Mouse (Mus musculus): ENCODE results near the gene Cmtr1. TPM values are rescaled to one million over a fixed set of nuclear protein-coding genes. Genes with fewer than 3 reads are reported as not detected.

Gene Cmtr1
- polyA plus RNA-seq, 1 experiment from 2014 or later = 77.2 TPM

DNA sequence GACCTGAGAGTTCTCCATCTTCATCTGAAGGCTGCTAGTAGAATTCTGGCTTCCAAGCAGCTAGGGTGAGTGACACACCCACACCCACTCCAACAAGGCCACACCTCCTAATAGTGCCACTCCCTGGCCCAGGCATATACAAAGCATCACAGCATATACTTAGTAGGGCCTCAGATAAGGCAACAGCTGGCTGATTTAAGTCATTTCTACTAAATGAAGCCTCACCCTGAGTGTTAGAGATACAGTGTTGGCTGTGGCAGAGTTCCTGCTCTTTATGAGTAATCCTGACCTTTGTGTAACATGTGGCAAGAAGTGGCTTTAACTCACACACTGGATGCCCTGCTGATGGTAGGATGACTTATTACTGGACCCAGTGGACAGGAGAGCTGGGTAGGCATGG lies 9.5 kb downstream of the Cmtr1 start:
- Histone ChIP-seq H3K4me2 (peak overlapping the region; percentile 54), H3K4me1 (replicated peaks) (peaks cover 46% of the 10 kb centered on the region), H3K27ac (peak overlapping the region; percentile 87), H3K36me3 (peaks cover 79% of the 10 kb centered on the region), H3K4me3 (replicated peaks) (peak overlapping the region; percentile 8; the same call in 1 of the 2 replicates), H3K27me3 (no peaks in the 10 kb centered on the region), H3K9me3 (replicated peaks) (no peaks in the 10 kb centered on the region), H3K9ac (peak overlapping the region; percentile 44)
- ATAC-seq (ENCODE audit: low read depth) (peak; percentile 98), DNase-seq (peak; percentile 73)

DNA sequence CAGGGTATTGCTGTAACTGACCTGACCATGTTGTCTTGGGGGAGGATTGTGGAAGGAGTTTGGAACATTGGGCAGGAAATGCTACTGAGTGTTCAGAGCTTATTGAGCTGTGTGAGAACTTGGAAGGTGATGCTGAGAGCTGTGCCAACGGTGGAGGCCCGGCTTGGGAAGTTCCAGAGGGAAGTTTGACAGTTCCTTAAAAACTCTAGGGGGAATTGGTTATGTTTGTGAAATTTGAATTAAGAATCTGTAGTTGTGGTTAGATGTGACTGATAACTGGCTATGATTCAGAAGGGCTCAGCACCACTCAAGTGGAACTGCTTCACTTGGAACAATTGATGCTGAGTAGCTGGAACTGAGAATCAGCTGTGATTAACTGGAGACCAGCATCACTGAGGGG lies 10.6 kb downstream of the Cmtr1 start:
- Histone ChIP-seq H3K36me3 (peaks cover 79% of the 10 kb centered on the region), H3K27ac (peak overlapping the region; percentile 87), H3K4me3 (replicated peaks) (no peak overlapping the region), H3K27me3 (no peaks in the 10 kb centered on the region), H3K9ac (no peak overlapping the region), H3K9me3 (replicated peaks) (no peaks in the 10 kb centered on the region), H3K4me1 (replicated peaks) (peaks cover 46% of the 10 kb centered on the region), H3K4me2 (no peak overlapping the region)
- ATAC-seq (ENCODE audit: low read depth) (no peak), DNase-seq (no peak)
- 94% methylated on average over 2 of the region's 2 CpGs for WGBS (ENCODE audit: insufficient replicate concordance)

DNA sequence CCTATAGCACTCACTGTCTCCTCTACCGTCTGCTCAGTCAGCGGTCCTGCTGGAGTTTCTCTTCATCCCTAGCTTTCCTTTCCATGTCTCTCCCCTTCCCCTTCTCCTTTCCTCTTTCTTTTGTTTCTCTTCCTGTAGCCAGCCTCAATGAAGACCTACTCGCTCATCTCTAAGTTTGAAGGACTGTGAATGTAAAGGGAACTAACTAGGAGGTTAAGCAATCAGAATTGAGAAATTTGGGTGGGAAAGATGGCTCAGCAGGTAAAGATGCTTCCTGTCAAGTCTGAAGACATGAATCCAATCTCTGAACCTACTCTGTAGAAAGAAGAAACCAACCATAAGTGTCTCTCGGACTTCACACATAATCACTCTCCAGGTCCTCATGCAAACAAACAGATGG lies 12.9 kb downstream of the Cmtr1 start:
- WGBS (ENCODE audit: insufficient replicate concordance) = 88% methylated on average over 4 of the region's 4 CpGs
- H3K4me3 ChIP-seq (replicated peaks) = no peak overlapping the region
- no peak overlapping the region for H3K9ac ChIP-seq
- H3K27me3 ChIP-seq = no peaks in the 10 kb centered on the region
- no peak for DNase-seq
- no peak overlapping the region for H3K4me2 ChIP-seq
- no peaks in the 10 kb centered on the region for H3K9me3 ChIP-seq (replicated peaks)
- peaks cover 37% of the 10 kb centered on the region for H3K4me1 ChIP-seq (replicated peaks)
- no peak for ATAC-seq (ENCODE audit: low read depth)
- no peak overlapping the region for H3K27ac ChIP-seq
- peaks cover 80% of the 10 kb centered on the region for H3K36me3 ChIP-seq

DNA sequence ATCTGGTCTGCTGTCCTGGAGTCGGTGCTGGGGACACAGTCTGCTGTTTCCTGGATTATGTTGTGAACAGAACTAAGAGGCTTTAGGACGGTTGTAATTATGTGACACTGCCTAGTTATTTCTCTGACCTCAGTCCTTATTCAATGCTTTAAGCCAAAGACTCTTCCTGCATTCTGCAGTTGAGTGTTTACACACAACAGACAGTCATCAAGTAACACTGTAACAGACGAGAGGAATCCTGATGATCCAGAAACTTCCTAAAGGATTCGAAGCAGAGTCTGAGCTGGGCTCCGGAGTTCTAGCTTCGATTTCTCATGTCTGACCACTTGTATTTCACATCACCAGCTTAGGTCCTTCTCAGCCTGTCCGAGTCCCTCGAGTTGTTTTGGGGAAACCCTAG lies 18.1 kb downstream of the Cmtr1 start:
- ATAC-seq (ENCODE audit: low read depth) (no peak), DNase-seq (no peak)
- 82% methylated on average over 8 of the region's 8 CpGs for WGBS (ENCODE audit: insufficient replicate concordance)
- Histone ChIP-seq H3K4me1 (replicated peaks) (peaks cover 11% of the 10 kb centered on the region), H3K4me3 (replicated peaks) (no peak overlapping the region), H3K4me2 (no peak overlapping the region), H3K9ac (no peak overlapping the region), H3K27me3 (no peaks in the 10 kb centered on the region), H3K36me3 (peaks cover 98% of the 10 kb centered on the region), H3K9me3 (replicated peaks) (no peaks in the 10 kb centered on the region), H3K27ac (no peak overlapping the region)

DNA sequence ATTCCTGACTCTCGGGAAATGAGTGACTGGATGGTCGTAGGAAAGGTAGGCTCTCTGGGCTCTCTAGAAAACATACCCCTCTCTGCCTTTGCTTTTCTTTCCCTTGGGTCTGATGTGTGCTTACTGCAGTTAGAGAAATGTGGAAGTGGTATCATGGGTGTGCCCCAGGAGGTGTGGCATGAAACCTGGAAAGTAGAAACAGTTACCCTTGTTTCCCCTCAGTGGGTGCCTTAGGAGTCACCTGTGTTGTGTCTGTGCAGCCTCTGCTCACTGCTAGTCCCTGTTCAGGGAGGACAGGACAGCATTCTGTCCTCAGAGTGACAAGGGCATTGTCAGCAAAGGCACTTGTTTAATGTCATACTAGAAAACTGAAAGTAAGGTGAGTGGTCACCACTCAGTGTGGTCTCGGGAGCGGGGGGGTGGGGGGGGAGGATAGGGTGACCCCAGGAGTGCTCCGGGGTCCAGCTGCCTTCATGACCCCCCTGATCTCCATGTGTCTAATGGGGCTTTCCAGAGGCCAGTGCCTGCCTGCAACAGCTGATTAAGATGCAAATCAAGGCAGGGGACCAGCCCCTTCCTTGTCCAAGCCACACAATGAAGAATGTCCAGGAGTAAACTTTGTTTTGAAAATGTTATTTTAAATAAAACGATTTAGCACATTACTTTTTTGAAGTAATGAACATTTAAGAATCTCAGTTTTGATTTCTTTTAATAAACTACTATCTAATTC lies 18.8 kb downstream of the Cmtr1 start:
- H3K27me3 ChIP-seq = no peaks in the 10 kb centered on the region
- H3K36me3 ChIP-seq = peaks cover 98% of the 10 kb centered on the region
- H3K9ac ChIP-seq = no peak overlapping the region
- no peak for DNase-seq
- peaks cover 18% of the 10 kb centered on the region for H3K4me1 ChIP-seq (replicated peaks)
- no peak overlapping the region for H3K4me3 ChIP-seq (replicated peaks)
- no peak overlapping the region for H3K27ac ChIP-seq
- WGBS (ENCODE audit: insufficient replicate concordance) = 83% methylated on average over 6 of the region's 6 CpGs
- no peak for ATAC-seq (ENCODE audit: low read depth)
- H3K4me2 ChIP-seq = no peak overlapping the region
- H3K9me3 ChIP-seq (replicated peaks) = no peaks in the 10 kb centered on the region

DNA sequence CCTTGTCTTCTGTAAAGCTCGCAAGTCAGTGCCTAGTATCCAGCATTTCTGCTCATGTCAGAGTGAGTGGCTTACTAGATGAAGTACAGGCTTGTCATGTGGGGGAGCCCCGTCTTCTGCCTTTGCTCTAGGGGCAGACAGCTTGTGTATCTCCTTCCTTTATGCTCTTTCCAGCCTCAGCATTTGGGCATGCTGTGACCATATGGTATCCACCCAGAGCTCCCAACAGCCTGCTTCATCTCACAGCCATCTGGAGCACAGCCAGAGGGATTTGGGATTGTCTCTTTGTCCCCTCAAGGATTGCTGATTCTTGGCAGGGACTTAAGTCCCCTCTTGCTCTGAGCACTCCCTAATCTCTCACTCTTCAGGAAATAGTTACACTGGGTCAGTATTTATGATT lies 19.8 kb downstream of the Cmtr1 start:
- Histone ChIP-seq H3K27ac (no peak overlapping the region), H3K4me1 (replicated peaks) (peaks cover 28% of the 10 kb centered on the region), H3K9me3 (replicated peaks) (no peaks in the 10 kb centered on the region), H3K27me3 (no peaks in the 10 kb centered on the region), H3K36me3 (peaks cover 98% of the 10 kb centered on the region), H3K9ac (no peak overlapping the region), H3K4me3 (replicated peaks) (no peak overlapping the region), H3K4me2 (no peak overlapping the region)
- WGBS (ENCODE audit: insufficient replicate concordance) = 78% methylated on average over 2 of the region's 2 CpGs
- no peak for ATAC-seq (ENCODE audit: low read depth)
- no peak for DNase-seq

DNA sequence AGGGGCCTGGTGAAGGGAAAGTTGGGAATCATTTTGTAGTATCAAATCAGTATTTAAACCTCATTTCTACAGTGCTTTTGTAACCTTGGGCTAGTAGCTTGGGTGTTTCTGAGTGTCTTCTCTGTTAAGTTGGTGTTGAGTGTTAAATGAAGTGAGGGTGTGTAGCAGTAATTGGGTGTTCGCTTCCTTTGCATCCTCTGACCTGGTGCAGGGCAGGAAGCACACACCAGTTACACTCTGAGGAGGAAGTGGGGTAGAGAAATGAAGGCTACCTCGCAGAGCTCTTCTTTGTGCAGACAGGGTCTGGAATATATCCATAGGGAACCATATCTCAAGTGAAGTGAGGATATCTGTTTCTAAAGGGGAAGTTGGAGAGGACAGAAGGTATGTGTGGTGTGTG lies 20.5 kb downstream of the Cmtr1 start:
- no peak overlapping the region for H3K4me2 ChIP-seq
- H3K27ac ChIP-seq = no peak overlapping the region
- H3K9me3 ChIP-seq (replicated peaks) = no peaks in the 10 kb centered on the region
- ATAC-seq (ENCODE audit: low read depth) (no peak), DNase-seq (no peak)
- no peak overlapping the region for H3K4me3 ChIP-seq (replicated peaks)
- H3K4me1 ChIP-seq (replicated peaks) = peaks cover 35% of the 10 kb centered on the region
- WGBS (ENCODE audit: insufficient replicate concordance) = 75% methylated on average over 2 of the region's 2 CpGs
- peaks cover 98% of the 10 kb centered on the region for H3K36me3 ChIP-seq
- no peaks in the 10 kb centered on the region for H3K27me3 ChIP-seq
- no peak overlapping the region for H3K9ac ChIP-seq

DNA sequence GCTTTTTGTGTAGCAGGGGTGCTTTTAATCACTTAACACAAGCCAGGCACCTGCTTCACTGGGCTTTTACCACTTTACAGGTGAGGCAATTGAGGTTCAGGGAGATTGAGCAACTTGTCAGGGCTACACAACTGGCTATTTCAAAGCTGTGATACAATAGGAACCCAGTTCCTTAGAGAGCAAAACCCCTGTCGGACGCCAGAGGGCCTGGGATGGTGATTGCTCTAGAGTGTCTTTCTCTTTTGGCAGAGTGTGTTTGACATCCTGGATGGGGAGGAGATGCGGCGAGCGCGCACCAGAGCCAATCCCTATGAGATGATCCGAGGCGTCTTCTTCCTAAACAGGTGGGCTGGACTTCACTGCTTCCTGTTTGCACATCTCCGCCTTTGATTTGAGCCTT lies 21.3 kb downstream of the Cmtr1 start:
- ATAC-seq (ENCODE audit: low read depth) (no peak), DNase-seq (no peak)
- Histone ChIP-seq H3K9ac (no peak overlapping the region), H3K27ac (no peak overlapping the region), H3K9me3 (replicated peaks) (no peaks in the 10 kb centered on the region), H3K4me3 (replicated peaks) (no peak overlapping the region), H3K27me3 (no peaks in the 10 kb centered on the region), H3K4me2 (no peak overlapping the region), H3K4me1 (replicated peaks) (peaks cover 43% of the 10 kb centered on the region), H3K36me3 (peaks cover 98% of the 10 kb centered on the region)
- 93% methylated on average over 9 of the region's 9 CpGs for WGBS (ENCODE audit: insufficient replicate concordance)

DNA sequence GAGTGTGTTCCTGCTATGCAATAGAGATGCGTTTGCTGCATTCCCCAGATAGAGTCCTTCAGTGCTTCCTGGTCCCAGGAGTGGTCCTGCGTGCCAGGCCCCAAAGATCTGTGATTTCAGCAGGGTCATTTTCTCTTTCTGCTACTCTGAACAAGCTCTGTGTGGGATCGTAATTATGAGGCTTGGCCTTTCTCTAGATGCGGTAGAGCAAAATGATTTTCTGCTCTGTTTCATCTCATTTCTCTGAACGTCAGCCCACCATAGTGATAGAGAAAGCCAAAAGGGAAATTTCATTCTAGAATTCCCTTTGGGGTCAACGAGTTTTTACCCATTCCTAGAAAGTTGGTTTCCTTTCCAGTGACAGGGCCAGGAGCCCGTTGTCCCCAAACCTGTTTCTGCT lies 21.9 kb downstream of the Cmtr1 start:
- peaks cover 49% of the 10 kb centered on the region for H3K4me1 ChIP-seq (replicated peaks)
- H3K4me3 ChIP-seq (replicated peaks) = no peak overlapping the region
- H3K4me2 ChIP-seq = no peak overlapping the region
- no peak overlapping the region for H3K27ac ChIP-seq
- no peaks in the 10 kb centered on the region for H3K9me3 ChIP-seq (replicated peaks)
- no peak for DNase-seq
- WGBS (ENCODE audit: insufficient replicate concordance) = 84% methylated on average over 7 of the region's 7 CpGs
- no peak for ATAC-seq (ENCODE audit: low read depth)
- no peaks in the 10 kb centered on the region for H3K27me3 ChIP-seq
- H3K36me3 ChIP-seq = peaks cover 98% of the 10 kb centered on the region
- no peak overlapping the region for H3K9ac ChIP-seq

DNA sequence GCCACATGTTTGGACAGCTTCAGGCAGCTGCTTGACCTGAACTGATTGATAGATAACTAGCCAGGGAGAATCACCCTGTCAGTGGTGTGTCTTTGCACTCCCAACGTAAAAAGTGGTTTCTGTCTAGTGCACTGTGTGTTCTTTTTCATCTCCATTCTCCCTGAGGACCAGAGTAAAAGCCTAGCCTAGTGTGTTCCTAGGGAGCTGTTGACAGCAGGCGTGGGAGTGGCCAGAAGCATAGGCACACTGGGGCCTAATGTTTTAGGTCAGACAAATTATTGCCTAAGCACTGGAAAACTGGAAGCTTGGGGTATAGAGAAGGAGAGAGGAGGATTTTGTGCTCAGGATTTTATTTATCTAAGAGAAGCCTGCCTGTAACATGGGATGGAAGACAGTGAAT lies 22.7 kb downstream of the Cmtr1 start:
- Histone ChIP-seq H3K27ac (no peak overlapping the region), H3K4me3 (replicated peaks) (no peak overlapping the region), H3K36me3 (peaks cover 98% of the 10 kb centered on the region), H3K4me2 (no peak overlapping the region), H3K4me1 (replicated peaks) (peaks cover 57% of the 10 kb centered on the region), H3K27me3 (no peaks in the 10 kb centered on the region), H3K9me3 (replicated peaks) (no peaks in the 10 kb centered on the region), H3K9ac (peak overlapping the region; percentile 27; the same call in 1 of the 2 replicates)
- DNase-seq = no peak
- no peak for ATAC-seq (ENCODE audit: low read depth)
- WGBS (ENCODE audit: insufficient replicate concordance) = 81% methylated on average over 2 of the region's 2 CpGs

DNA sequence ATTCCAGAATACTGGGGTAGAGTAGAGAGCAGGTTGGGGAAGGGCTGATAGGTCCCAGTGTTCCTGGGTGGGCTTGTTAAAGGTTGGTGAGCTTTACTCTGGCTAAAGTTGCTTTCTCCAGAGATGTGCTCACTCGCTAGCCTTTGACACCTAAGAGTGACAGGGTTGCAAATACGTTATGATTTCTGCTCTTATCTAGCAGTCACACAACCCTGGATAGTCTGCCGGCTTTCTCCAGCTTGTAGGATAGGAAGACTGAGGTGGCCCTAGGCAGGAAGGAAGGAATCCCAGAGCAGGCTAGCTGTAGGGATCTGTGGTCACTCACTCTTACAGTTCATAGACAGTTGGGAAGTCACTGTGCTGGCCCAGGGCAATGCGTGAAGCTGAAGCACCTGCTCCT lies 23.9 kb downstream of the Cmtr1 start:
- WGBS (ENCODE audit: insufficient replicate concordance) = 33% methylated on average over 4 of the region's 4 CpGs
- peak overlapping the region; percentile 82 for H3K27ac ChIP-seq
- peaks cover 98% of the 10 kb centered on the region for H3K36me3 ChIP-seq
- no peaks in the 10 kb centered on the region for H3K9me3 ChIP-seq (replicated peaks)
- peaks cover 57% of the 10 kb centered on the region for H3K4me1 ChIP-seq (replicated peaks)
- no peaks in the 10 kb centered on the region for H3K27me3 ChIP-seq
- DNase-seq = peak; percentile 31
- H3K9ac ChIP-seq = peak overlapping the region; percentile 49; the same call in 1 of the 2 replicates
- H3K4me2 ChIP-seq = no peak overlapping the region
- ATAC-seq (ENCODE audit: low read depth) = peak; percentile 68
- H3K4me3 ChIP-seq (replicated peaks) = no peak overlapping the region

DNA sequence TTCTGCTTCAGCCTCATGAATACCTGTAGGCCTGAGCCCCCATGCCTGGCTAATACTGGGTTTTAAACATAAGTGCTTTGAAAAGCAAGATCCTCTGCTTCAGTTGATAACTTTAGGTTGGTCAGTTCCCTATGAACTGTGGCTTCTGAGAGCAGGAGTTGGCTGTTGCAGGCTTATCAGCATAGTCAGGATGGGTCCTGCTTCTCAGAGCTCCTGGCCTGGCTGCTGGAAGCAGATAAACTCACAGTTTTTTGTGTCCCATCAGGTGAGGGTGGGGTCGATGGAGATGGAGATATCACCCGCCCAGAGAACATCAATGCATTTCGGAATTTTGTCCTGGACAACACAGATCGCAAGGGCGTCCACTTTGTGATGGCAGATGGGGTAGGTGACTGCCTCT lies 26.4 kb downstream of the Cmtr1 start:
- Histone ChIP-seq H3K4me2 (peak overlapping the region; percentile 28), H3K9ac (peak overlapping the region; percentile 48), H3K36me3 (peaks cover 100% of the 10 kb centered on the region), H3K4me1 (replicated peaks) (peaks cover 60% of the 10 kb centered on the region), H3K27me3 (no peaks in the 10 kb centered on the region), H3K4me3 (replicated peaks) (no peak overlapping the region), H3K9me3 (replicated peaks) (no peaks in the 10 kb centered on the region), H3K27ac (peak overlapping the region; percentile 82)
- ATAC-seq (ENCODE audit: low read depth) (peak; percentile 85), DNase-seq (peak; percentile 67)
- WGBS (ENCODE audit: insufficient replicate concordance) = 51% methylated on average over 5 of the region's 5 CpGs

All from liver, embryonic 13.5 days (tissue).